Mouse (Mus musculus): Measurements from ENCODE around the gene Taf8. TPM values are rescaled to one million over a fixed set of nuclear protein-coding genes. Genes with fewer than 3 reads are reported as not detected.

Gene Taf8
- total RNA-seq, 2 experiments from 2014 or later = 14.9 to 15.6 TPM

DNA sequence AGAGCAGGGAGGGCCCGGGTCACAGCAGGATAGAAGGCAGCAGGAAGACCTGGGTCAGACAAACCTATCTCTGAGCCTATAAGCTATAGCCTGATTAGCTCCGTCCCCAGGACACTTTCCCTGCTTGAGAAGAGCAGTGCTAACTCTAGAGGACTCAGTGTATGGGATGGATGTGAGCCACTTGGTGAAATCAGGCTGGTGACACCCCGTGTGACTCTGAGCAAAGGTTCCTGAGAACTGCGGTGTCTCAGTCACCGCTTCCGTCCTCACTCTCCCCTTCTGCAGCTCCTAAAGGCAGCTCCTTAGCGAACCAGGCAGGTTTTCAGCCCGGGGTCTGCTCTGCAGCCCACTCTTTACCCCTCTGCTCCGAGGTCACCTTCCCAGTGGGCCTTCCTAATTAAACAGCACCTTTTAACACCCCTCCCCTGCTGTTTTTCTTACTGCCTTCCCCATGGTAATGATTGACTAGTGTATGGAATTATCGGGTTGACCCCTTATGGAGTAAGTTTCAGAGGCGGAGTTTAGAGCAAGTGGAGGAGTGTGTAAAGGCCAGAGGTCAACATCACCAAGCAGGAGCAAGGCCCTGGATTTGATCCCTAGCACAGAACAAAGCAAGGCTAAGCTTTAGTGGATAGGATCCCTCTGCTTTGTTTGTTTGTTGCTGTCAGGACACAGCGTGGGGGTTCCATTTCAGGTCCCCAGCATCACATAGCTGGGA lies 37.7 kb downstream of the Taf8 start:
- intact Hi-C loops (cut with DNase I) = no loop called here
- DNase-seq = no peak

DNA sequence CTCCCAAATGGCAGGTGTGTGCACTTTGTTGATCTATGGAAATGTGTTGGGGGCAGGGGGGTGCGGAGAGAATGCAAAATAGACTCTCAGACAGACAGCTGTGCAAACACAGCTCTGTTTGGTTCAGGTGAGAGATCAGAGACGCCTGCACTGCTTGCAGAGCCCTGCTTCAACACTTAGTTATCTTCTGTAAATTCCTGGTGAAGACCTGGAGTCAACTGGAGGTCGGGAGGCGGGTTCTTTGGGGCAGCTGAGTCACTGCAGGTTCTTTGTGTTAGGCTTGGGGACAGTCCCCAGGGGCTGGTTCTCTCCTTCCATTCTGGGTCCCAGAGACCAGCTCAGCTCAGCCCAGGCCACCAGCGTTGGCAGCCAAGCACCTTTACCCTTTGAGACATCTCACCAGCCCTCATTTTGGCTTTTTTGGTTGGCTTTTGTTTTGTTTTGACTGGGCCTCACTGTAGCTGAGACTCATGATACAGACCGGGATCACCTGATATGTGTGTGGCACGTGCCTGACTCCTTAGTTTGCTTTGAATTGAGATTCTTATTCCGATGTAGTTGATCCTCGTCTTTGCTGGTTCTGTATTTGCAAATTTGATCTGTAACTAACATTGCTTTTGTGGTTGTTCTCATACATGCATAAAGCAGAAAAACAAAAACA lies 39.2 kb downstream of the Taf8 start:
- DNase-seq = no peak
- intact Hi-C loops (cut with DNase I) = no loop called here

DNA sequence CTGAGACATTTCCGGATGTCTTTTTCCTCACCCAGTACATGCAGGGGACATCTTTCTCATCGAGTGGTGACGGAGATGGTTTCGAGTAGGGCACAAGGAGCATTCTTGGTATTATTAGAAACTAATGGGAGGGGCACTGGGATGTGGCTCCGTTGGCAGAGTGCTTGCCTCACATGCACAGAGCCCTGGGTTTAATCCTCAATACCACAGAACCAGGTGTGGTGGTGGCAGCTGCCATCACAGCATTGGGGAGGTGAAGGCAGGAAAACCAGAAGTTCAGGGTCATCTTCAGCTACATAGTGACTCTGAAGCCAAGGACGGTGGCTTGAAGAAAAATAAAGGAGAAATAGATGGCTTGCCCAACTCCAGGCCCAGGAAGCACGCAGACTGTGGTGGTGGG lies 39.9 kb downstream of the Taf8 start:
- intact Hi-C loops (cut with DNase I) = no loop called here
- no peak for DNase-seq

DNA sequence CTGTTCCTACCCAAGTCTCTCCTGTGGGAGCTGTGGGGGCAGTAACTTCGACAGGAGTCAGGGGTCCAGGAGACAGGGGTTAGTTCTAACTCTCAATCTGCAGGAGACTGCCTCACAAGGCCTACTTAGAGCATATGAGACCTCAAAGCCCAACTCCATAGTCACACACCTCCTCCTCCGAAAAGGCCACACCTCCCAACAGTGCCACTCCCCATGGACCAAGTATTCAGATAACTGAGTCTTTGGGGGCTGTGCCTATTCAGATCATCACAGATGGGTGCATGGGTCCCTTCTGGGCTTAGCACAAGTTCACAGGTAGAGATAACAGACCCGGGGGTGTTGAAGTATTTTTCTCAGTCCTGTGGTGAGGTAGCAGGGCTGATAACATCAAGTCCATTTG lies 40.4 kb downstream of the Taf8 start:
- intact Hi-C loops (cut with DNase I) = no loop called here
- DNase-seq = no peak

DNA sequence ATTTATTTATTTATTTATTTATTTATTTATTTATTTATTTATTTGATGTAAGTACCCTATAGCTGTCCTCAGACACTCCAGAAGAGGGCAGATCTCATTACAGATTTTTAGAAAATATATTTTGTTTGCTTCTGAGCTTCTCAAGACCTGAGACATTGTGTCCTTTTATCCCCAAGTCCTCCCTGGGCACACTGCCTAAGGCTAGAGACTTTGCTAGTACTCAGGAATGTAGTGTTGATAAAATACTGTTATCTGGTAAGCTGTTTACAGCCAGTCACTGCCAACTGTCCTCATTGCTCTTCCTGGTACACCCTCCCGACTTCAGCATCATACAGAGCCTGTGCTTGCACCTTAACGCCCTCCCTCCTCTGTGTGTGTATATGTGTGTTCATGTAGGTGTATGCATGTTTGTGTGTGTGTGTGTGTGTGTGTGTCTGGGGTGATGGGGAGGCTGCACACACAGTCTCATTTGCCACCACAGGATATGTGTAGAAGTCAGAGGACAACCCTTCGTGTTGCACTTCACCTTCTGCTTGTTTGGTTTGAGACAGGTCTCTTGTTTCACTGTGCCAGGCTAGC lies 42.7 kb downstream of the Taf8 start:
- no peak for DNase-seq
- intact Hi-C loops (cut with DNase I) = no loop called here

DNA sequence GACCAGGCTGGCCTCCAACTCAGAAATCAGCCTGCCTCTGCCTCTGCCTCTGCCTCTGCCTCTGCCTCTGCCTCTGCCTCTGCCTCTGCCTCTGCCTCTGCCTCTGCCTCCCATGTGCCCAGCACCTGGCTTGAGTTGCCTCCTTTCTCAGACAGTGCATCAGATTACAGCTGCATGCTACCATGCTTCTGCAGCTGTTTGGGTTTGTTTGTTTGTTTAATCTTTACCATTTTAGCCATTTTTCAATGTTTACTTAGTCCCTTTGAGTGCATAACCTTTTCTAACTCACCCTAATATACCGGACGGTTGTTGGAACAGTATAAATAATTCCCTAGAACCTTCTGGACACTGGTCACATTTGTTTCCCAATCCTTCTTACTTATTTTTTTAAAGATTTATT lies 43.2 kb downstream of the Taf8 start:
- intact Hi-C loops (cut with DNase I) = no loop called here
- DNase-seq = no peak

DNA sequence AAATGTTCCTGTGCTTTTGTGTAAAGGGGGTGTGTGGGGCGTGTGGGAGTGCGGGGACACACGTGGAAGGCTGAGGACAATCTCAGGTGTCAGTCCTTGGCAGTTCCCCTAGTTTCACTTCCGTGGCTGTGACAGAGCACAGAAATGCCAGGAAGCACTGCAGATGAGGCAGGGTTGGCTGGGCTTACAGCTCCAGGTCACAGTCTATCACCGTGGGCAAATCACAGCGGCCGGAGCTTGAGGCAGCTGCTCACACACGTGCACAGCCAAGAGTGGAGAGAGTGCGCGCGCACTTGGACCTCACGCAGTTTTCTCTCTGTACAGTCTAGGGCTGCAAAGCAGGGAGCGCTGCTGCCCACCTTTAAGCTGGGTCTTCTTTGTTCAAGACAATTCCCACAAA lies 43.8 kb downstream of the Taf8 start:
- no peak for DNase-seq
- intact Hi-C loops (cut with DNase I) = no loop called here

DNA sequence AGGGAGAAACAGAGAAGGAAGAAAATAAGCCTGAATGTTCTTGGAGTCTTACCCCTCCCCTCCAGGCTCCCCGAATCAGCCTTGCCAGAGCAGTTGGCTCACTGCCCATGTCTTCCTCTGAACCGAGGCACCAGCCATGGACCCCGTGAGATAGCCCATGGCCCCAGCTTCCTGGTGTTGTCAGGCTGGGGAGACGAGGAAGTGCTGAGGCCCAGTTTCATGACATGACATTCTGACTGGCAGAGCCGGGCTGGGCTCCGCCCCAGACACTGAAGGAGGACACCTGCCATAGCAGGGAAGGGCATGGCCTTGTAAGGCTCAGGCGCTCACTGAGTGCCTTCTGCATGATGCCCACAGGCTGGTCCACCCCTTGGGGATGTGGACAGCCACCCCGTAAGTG lies 47.4 kb downstream of the Taf8 start:
- intact Hi-C loops (cut with DNase I) = no loop called here

DNA sequence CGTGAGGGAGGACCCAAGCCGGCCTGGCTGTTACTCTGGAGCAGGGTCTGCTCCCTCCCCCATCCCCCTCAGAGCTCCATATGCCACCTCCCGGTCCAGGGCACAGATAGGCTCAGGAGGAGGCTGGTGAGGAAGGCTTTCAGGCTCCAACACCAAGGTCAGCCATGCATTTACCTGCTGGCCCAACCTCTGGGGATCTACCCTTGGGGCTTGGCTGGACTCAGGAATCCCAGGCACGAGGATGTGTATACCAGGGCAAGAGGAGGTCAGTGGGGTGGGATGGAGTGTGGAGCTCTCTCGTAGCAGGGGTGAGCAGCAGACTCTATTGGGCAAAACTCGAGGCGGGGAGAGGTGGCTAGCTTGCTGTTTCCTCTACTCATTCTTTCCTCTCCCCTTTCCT lies 49.2 kb downstream of the Taf8 start:
- no peak for DNase-seq

More for the DNA sequence above, 47.4 kb downstream of the Taf8 start:
- no peak for DNase-seq

DNA sequence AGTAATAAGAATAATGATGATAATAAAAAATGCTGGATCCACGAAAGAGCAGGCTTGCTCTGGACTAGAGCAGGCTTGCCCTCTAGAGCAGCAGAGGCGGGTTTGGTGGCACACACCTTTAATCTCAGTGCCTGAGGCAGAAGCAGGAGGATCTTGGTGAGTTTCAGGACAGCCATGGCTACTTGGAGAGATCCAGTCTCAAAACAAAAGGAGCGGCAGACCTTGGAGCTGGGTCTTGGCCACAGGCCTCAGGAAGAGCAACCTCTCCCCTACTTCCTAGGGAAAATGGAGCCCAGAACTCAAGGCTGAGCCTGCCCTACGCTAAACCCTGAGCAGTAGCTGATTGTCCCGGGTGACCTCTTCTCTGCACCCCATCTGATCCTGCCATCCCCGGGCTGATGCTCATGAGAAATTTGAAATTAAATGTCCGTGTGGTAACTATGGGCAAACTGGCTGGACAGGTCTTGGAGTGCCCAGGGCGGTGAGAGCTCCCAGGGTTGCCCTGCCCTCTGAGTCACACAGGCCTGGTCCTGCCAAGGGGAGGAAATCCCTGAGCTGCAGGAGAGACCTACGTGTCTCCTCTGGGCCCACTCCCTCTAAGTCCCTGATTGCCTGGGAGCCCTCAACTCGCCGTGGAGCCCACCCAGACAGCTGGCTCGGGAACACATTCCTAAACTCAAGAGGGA lies 51.1 kb downstream of the Taf8 start:
- intact Hi-C loops (cut with DNase I) = no loop called here
- no peak for DNase-seq

More for the DNA sequence above, 49.2 kb downstream of the Taf8 start:
- intact Hi-C loops (cut with DNase I) = no loop called here

DNA sequence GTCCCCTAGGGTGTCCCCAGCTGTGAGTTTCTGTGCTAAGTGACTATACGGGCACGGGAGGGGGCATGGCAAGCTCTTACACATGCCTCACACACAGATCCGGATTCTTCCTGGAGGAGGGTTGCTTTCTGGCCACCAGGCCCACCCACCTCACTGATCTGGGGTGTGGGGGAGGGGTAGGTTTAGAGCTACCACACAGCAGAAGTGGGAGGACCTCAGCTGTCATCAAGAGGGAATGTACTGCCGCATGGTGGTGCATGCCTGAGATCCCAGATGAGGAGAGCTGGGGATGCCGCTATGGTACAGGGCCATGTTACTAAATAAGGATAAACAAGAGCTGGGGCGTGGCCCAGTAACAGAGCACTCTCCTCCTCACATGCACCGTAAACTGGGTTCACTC lies 51.9 kb downstream of the Taf8 start:
- intact Hi-C loops (cut with DNase I) = no loop called here
- DNase-seq = no peak

DNA sequence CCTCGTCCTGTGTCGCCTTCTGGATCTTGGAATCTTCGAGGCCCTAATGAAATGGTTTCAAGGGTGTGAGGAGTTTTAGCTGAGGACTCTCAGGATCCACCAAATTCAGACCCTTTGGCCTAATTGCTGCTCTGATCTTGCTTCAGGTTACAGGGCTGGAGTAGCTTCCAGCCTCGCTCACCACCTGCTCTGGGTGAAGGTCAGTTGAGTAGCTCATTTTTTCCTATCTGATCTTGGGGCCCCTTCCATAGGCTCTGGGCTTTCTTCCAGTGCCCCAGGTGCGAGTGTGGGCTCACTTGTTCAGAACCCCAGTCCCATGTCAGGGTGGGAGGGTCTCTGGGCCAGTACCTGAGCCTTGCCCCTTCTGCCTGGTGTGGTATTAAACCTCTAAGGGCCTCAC lies 52.7 kb downstream of the Taf8 start:
- no peak for DNase-seq
- intact Hi-C loops (cut with DNase I) = no loop called here

DNA sequence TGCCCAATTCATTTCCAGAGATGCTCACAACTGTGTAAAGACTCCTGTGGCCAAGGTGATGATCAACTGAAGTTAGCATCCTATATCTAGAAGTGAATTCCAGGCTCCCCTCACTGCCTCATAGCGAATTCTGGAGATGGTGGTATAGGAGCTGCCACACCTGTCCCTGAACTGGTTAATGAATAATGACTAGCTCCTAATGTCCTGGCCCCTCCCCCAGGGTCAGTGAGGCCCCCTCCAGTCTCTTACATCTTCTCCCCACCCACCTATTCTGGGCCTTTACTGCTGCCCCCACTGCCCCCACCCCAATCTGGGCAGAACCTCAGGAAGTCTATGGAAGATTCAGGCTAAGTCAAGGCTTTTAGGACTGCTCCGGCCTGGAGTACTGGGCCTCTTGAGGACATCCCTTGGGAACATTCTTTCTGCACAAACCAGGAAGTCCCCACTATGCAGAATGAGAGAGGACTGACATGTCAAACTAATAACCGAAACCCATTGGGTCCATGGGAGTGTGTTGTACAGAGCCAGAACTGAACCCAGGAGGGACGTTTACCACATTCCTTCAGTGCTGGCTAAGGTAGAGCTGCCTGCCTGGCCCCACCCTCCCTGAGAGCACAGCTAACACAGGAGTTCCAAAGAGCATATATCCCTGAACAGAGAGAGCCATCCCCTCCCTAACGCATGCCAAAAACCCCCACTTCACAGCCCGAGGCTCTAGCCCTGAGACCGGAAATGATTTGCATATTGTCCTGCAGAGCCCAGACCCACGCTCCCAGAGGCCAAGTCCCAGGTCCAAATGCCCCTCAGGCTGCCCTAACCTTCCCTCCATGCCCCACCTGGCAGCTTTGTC lies 53.3 kb downstream of the Taf8 start:
- DNase-seq = no peak
- intact Hi-C loops (cut with DNase I) = no loop called here

DNA sequence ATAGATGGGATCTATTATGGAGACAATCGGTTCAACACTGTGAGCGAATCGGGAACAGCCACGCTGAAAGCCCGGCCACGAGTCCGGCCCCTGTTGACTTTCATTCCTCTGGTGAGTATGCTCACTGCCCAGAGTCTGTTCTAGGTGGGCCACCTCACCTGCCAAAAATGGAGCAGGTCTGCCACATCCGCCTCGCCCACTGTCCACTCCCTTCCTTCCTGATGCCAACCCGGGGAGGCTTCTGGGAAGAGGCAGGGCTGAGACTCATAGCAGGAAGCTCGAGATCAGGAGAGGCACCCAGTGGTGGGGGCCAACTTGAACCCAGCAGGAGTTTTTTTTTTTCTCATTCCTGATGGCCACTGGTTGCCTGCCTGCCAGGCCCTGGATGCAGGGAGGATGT lies 55.5 kb downstream of the Taf8 start:
- intact Hi-C loops (cut with DNase I) = no loop called here
- no peak for DNase-seq

DNA sequence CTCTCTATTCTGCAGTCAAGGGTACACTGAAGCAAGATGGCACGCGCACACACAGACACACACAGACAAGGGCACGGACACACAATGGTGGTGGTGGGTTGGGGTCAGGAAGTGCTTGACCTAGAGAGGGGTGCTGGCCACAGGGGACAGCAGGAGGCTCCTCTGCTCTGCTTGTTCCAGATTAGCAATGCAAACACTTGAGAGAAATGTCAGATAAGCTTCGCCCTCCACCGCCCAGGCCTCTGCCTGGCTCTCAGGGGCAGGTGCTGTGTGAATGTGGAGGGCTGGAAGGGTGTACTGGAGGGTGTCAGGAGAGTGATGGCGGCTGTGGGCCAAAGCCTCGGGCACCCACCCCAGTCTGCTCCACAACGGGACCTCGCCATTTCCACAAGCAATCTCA lies 56.1 kb downstream of the Taf8 start:
- no peak for DNase-seq
- intact Hi-C loops (cut with DNase I) = no loop called here

DNA sequence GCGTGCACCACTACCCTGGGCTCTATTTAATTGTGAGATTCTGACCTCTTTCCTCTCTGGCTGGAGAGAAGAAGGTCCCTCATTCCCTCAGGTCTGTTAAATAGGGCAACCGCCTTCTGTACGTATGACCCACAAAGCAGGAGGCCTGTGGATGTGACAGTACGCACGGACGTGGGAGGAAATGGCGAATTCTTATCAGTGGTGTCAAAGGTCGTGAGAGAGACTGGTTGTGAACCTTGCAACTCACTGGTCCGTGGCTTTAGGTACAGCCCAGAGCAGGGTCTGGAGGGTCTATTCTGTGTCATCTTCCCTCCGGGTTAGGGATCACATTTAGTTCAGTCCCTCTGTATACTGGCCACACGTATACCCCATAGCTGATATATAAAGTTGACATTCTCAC lies 56.6 kb downstream of the Taf8 start:
- no peak for DNase-seq
- intact Hi-C loops (cut with DNase I) = no loop called here

DNA sequence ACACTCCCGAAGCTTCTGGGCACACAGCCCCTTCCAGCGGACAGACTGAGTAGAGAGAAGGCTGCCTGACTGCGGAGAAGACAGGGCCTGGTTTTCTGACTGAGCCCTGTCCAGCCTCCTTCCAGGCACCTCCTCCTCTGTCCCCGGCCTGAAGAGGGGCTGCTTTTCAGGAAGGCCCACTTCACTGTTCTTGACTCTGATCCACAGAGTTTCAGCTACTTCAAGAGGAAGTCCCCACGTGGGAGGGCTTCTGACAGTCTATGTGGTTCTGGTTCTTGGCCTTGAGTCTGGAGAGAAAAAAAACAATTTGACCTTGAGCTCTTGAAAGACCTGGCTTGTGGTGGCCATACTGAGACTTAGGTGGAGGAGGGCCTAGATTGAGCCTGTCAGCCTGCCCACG lies 58.0 kb downstream of the Taf8 start:
- intact Hi-C loops (cut with DNase I) = no loop called here
- no peak for DNase-seq

DNA sequence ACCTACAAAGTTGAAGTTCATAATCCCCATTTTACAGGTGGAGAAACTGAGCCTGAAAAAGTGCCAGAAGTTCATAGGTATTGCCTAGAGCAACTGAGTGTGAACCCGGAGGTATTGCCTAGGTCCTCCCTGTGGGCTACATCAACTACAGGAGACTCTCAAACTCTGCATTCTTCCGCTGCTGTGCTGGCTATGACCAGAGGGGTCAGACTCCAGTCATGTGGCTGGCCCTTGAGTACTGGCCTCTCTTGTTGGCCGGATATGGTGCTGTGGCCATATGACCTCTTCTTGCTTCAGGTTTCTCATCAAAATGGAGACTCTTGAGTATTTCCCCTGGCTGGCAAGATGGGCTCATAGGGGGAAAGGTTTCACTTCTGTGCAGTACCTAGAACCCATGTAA lies 59.8 kb downstream of the Taf8 start:
- no peak for DNase-seq
- intact Hi-C loops (cut with DNase I) = no loop called here

DNA sequence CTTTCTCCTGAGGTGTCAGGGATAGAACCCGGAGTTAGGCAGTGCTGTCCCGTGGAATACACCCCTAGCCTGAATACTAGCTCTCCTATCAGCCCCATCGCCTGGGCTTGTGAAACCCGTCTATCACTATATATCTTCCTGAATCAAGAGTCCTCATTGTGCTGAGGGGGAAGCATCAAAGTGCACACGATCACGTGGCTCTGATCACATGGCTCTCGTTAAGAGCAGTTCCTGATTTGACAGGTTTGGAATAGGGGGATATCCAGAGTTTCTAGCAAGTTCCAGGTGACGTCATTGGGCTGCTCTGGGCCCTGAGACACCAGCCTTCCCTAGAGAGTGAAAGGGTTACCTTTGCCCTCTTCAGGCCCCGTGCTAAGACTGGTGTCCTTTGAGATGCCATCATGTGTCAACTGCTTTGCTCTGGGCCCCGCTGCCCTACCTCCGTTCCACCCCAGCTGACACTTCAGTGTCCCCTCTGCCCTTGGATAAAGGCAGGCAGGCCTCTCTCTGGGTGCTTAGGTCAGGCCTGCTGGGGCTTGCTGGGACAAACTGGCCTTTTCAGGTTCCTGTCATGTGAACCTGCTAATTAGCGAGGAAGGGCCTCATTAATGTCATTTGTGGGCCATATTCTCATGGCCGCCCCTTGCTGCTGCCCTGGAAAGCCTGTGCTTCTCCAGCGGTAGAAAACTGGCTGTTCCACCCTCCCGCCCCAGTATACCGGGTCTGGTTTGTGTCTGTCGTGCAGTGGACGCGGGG lies 60.6 kb downstream of the Taf8 start:
- no peak for DNase-seq
- intact Hi-C loops (cut with DNase I) = no loop called here

DNA sequence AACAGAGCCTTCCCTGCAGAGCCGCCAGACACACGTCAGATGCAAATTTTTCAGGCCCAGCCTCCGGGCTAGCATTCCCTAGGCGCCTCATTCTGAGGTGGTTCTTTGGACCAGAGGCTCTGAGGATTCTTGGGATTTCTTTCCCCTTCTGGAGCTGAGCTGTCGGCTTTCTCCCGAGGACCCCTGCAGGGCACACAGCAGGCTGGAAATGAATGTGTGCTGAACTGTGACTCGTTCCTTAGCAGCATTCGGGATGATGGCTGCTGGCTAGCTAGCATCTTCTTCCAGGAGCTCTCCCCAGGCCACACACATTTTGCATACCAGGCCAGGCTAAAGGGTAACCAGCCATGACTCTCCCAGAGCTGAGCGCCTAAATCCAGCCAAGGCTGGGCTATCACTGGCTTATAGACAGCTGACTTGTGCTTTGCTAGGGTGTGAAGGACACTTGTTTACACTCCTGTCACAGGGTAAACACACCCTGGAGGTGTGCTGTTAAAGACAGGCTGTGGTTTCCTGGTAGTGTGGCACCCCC lies 61.7 kb downstream of the Taf8 start:
- intact Hi-C loops (cut with DNase I) = no loop called here
- DNase-seq = no peak
